Mouse (Mus musculus) stomach, adult 2 months (tissue): ENCODE results near the gene Bcl2l12. TPM values are rescaled to one million over a fixed set of nuclear protein-coding genes. Genes with fewer than 3 reads are reported as not detected.

Experiments used
- polyA plus RNA-seq: library from polyadenylated mRNA; depleted of rRNA; stranded (reverse); fragments of >200 nt; gene quantifications from 2 replicates; pipeline ENCODE4 v1.2.3, GENCODE M21; 2012; rRNA removed

Bcl2l12 gene
- 15.0 and 16.7 TPM in 2 replicates for polyA plus RNA-seq

GRCm38 (mm10) chr7:44998501-44998955 is at the start of gene Bcl2l12:
Gene Bcl2l12 (minus strand): TSS chr7:44998712.

DNA sequence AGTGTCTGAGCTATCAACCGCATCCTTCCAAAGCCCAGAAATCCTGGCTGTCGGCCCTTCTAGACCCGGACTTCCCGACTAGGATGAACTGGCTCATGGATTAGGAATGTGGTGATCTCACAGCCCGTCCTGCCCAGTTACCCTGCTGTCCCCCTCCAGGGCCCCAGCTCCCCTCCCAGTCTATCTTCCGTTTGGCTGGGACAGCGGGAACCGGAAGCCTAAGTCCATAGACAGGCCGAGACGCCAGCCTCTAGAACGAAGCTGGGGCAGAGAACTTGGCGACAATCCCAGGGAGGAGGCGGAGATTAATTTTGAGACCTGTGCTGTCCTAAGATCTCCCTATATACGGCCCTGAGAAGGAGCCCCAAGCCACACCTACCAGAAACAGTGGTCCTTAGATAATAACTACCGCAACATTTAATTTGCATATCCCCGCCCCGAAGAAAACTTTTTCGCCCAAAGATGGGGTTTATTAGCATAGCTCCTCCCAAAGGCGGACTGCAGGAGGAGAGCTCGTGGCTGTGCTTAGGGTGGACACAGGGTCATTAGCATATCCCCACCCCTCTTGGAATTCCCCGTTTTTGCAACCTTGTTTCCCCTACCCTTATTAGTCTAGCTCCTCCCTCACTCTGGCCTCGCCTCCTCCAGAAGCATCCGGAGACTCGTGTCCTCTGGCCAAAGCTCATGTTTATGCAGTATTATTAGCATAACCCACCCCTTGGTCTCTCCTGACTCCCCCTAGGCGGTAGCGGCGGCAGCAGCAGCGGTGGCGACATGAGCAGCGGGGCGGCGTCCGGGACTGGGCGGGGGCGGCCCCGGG is 18.9 kb upstream of the Bcl2l12 start, which contains the start of gene Rras:
Rras (plus strand) TSS at position 720 of the 820 bp plus-strand sequence.

GRCm38 (mm10) chr7:45015957-45016612 is 17.6 kb upstream of the Bcl2l12 start, which contains the start of gene Scaf1:
Gene Scaf1 (minus strand): TSS chr7:45016363.

DNA sequence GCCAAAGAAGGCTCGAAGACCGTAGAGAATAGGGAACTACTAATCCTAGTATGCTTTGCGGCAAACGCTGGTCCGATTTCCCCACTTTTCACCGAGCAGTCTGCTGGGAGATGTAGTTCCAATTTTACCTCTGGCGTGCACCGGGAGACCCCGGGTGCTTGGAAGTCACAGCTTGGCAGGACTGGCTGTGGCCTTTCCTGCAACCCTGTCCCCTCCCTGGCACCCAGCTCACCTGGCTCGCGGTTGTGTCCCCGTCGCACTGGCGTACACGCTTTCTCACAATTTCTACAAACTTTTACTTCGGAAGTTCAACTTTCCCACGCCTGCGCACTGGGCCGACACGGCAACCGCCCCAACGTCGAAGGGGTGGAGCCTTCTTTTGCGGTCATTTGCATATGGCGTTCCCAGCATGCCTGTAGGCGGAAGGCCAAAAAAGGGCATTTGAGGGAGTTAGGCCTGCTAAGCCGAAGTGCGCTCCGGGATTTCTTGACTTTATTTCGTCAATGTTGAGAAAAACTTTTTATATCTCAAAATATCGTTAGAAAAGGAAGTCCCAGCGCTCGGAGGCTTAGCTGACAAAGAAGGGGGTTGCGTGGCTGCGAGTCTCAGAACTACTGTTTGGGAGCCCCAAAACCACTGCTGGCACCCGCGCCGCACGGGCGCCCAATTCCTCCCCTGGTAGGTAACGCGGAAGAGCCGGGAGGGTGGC is 1.1 kb downstream of the Bcl2l12 start, which contains the start of gene Irf3:
Irf3 (plus strand) TSS at position 418 of the 709 bp plus-strand sequence.

DNA sequence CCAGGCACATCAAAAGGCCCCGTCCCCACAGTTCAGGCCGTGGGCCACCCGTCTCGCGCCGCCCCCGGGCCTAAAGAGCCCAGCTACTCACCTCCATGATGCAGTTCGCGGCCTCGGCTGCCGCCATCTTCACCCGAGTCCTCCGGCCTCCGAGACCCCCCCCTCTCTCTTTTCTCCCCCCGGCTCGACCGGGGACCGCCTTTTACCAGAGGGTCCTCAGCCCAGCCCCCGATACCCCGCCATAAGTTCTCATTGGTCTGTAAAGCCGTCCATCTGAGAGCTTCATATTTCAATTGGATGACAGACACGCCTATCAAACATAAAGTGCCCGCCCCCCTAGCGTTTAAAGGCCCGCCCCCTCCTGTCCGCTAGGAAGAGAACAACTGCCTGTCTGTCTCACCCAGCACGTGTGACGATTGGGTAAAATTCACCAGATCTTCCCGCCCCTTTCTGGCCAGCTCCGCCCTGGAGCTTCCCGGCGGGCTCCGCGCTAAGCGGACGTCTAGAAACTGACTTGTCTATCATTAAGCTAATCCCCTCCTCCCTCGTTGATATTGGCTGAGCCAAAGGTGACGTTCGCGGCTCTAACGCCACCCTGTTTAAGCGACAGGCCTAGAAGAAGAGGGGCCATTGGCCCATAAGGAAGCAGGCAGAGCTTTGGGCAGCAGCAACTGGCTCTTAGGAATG is 12.2 kb downstream of the Bcl2l12 start, which contains the start of gene Prmt1:
Prmt1 (minus strand) TSS at position 377 of the 687 bp plus-strand sequence.

DNA sequence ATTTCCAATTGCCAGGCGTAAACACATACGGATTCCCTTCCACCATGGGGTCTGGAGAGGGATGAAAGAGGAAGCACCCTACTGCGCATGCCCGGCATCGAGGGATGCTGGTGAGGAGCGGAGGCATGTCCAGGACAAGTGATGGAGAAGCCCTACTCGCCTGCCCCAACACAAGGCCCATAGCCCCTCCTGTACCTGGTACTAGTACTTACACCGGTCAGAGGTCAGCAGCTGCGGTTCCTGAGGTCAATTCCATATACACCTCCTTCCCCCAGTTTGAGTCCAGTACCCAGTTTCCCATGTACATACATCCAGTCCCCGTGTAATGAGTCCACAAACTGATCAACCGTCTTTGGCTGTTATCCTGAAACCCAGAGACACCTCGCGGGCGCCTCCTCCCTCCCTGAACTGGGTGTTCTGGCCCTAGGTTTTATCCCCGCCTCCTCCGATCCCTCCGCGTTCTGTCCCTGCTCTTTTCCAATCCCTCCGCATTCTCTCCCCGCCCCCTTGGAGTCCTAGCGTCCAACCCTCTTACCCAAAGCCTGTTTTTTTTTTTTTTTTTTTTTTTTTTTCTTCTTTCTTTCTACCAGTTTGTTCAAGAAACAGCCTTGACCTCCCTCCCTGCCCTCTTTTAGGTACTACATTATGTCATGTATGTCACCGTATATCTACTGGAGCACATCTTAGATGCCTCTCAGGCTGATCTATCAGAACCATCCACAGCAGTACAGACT is 24.0 kb downstream of the Bcl2l12 start, which contains the start of gene Cpt1c:
Cpt1c (minus strand) TSS at position 469 of the 734 bp plus-strand sequence.

GRCm38 (mm10) chr7:44942904-44943303 is 55.6 kb downstream of the Bcl2l12 start, which contains the start of gene Tsks:
Gene Tsks (plus strand): TSS chr7:44943204.

Other genes starting within 250 kb of the Bcl2l12 start
- 0.02 TPM in 1 of 2 replicates, not detected in the other for gene Zfp473, start 247.7 kb downstream of the Bcl2l12 start, polyA plus RNA-seq
- gene Nup62, start 182.6 kb downstream of the Bcl2l12 start, polyA plus RNA-seq: 35.4 and 38.0 TPM in 2 replicates
- gene Il4i1, start 182.3 kb downstream of the Bcl2l12 start, polyA plus RNA-seq: 1.5 and 4.5 TPM in 2 replicates
- gene Atf5, start 182.1 kb downstream of the Bcl2l12 start, polyA plus RNA-seq: 166 and 337 TPM in 2 replicates
- gene Akt1s1, start 149.7 kb downstream of the Bcl2l12 start, polyA plus RNA-seq: 92.9 and 317 TPM in 2 replicates
- 50.9 and 54.2 TPM in 2 replicates for gene Tbc1d17, start 149.6 kb downstream of the Bcl2l12 start, polyA plus RNA-seq
- gene Pnkp, start 141.6 kb downstream of the Bcl2l12 start, polyA plus RNA-seq: 25.5 and 34.7 TPM in 2 replicates
- 136 and 176 TPM in 2 replicates for gene Ptov1, start 128.9 kb downstream of the Bcl2l12 start, polyA plus RNA-seq
- gene Med25, start 106.0 kb downstream of the Bcl2l12 start, polyA plus RNA-seq: 129 and 224 TPM in 2 replicates
- 47.7 and 54.0 TPM in 2 replicates for gene Fuz, start 102.6 kb downstream of the Bcl2l12 start, polyA plus RNA-seq
- 46.2 and 50.4 TPM in 2 replicates for gene Ap2a1, start 69.2 kb downstream of the Bcl2l12 start, polyA plus RNA-seq
- gene Tsks, start 55.5 kb downstream of the Bcl2l12 start, polyA plus RNA-seq: not detected in 2 replicates
- gene Cpt1c, start 23.9 kb downstream of the Bcl2l12 start, polyA plus RNA-seq: 8.3 and 10.7 TPM in 2 replicates
- gene Prmt1, start 12.1 kb downstream of the Bcl2l12 start, polyA plus RNA-seq: 35.4 and 37.3 TPM in 2 replicates
- gene Irf3, start 1.1 kb downstream of the Bcl2l12 start, polyA plus RNA-seq: 42.0 and 48.4 TPM in 2 replicates
- gene Scaf1, start 17.7 kb upstream of the Bcl2l12 start, polyA plus RNA-seq: 39.9 and 41.0 TPM in 2 replicates
- gene Rras, start 19.2 kb upstream of the Bcl2l12 start, polyA plus RNA-seq: 83.5 and 105 TPM in 2 replicates
- 6.7 and 6.9 TPM in 2 replicates for gene Prr12, start 54.2 kb upstream of the Bcl2l12 start, polyA plus RNA-seq
- gene Nosip, start 63.7 kb upstream of the Bcl2l12 start, polyA plus RNA-seq: 34.9 and 38.4 TPM in 2 replicates
- gene Prrg2, start 64.0 kb upstream of the Bcl2l12 start, polyA plus RNA-seq: 87.1 and 134 TPM in 2 replicates
- 91.6 and 110 TPM in 2 replicates for gene Rcn3, start 93.5 kb upstream of the Bcl2l12 start, polyA plus RNA-seq
- 25.6 and 32.7 TPM in 2 replicates for gene Fcgrt, start 105.1 kb upstream of the Bcl2l12 start, polyA plus RNA-seq
- gene Rps11, start 125.7 kb upstream of the Bcl2l12 start, polyA plus RNA-seq: 64.2 and 69.2 TPM in 2 replicates
- gene Rpl13a, start 130.0 kb upstream of the Bcl2l12 start, polyA plus RNA-seq: 383 and 516 TPM in 2 replicates
- 0.29 TPM in 1 of 2 replicates, not detected in the other for gene Gm45713, start 137.5 kb upstream of the Bcl2l12 start, polyA plus RNA-seq
- gene Flt3l, start 137.7 kb upstream of the Bcl2l12 start, polyA plus RNA-seq: 13.0 and 17.0 TPM in 2 replicates
- gene Pih1d1, start 155.6 kb upstream of the Bcl2l12 start, polyA plus RNA-seq: 20.8 and 21.0 TPM in 2 replicates
- gene Aldh16a1, start 155.9 kb upstream of the Bcl2l12 start, polyA plus RNA-seq: 28.8 and 40.0 TPM in 2 replicates
- gene Slc17a7, start 165.2 kb upstream of the Bcl2l12 start, polyA plus RNA-seq: 0.02 TPM in 1 of 2 replicates, not detected in the other
- 0.05 TPM in 1 of 2 replicates, not detected in the other for gene Gfy, start 180.9 kb upstream of the Bcl2l12 start, polyA plus RNA-seq
- not detected in 2 replicates for gene Pth2, start 182.3 kb upstream of the Bcl2l12 start, polyA plus RNA-seq
- 0.10 TPM in 1 of 2 replicates, not detected in the other for gene Ccdc155, start 206.2 kb upstream of the Bcl2l12 start, polyA plus RNA-seq
- gene Dkkl1, start 213.4 kb upstream of the Bcl2l12 start, polyA plus RNA-seq: 12.6 and 13.9 TPM in 2 replicates
- 10.2 and 10.8 TPM in 2 replicates for gene Tead2, start 217.0 kb upstream of the Bcl2l12 start, polyA plus RNA-seq
- gene Cd37, start 240.4 kb upstream of the Bcl2l12 start, polyA plus RNA-seq: 6.6 and 13.4 TPM in 2 replicates
- 0.04 TPM in 1 of 2 replicates, not detected in the other for gene Slc6a16, start 242.4 kb upstream of the Bcl2l12 start, polyA plus RNA-seq